29 mouse cellular contexts compared by ENCODE assay signal in the genomic region with DNA sequence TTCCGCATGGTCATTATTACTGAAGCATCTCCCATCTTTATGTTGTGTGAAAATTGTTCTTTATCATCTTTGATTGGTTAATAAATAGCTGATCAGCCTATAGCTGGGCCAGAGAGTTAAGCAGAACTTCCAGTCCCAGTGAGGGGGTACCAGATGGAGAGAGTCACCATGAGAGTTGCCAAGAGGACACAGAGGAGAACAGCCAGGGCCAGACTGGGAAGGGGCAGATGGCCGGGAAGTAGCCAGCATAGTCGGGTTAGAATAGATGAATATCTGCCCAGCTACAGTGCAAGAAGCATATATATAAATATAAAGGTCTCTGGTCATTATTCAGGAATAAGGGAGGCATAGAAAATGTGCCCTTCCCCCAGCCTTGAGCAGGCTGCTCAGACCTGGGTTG.
"Had no signal": no experiment of that assay in that cellular context is flagged by ENCODE, and none has a peak within 500 bp of the region (broad histone marks: within the 10 kb centered on the region; RNA-seq: fewer than 3 reads in every experiment).

No protein-coding gene starts in this region.

- H3K27ac ChIP-seq: limb, embryonic 10.5 days; limb, embryonic 12.5 days; limb, embryonic 13.5 days; limb, embryonic 15.5 days; liver, embryonic 12.5 days; liver, embryonic 13.5 days; liver, embryonic 14.5 days; liver, embryonic 15.5 days; lung, embryonic 15.5 days; macrophage; midbrain, embryonic 10.5 days; midbrain, embryonic 12.5 days; midbrain, embryonic 13.5 days; midbrain, embryonic 15.5 days; neural tube, embryonic 12.5 days; neural tube, embryonic 13.5 days had no signal

- H3K36me3 ChIP-seq: limb, embryonic 10.5 days; limb, embryonic 12.5 days; limb, embryonic 13.5 days; limb, embryonic 15.5 days; liver, embryonic 12.5 days; liver, embryonic 13.5 days; liver, embryonic 15.5 days; lung, embryonic 15.5 days; midbrain, embryonic 10.5 days; midbrain, embryonic 12.5 days; midbrain, embryonic 13.5 days; midbrain, embryonic 15.5 days; neural tube, embryonic 12.5 days; neural tube, embryonic 13.5 days had no signal

- H3K4me3 ChIP-seq: limb, embryonic 10.5 days; limb, embryonic 12.5 days; limb, embryonic 13.5 days; limb, embryonic 15.5 days; liver, embryonic 12.5 days; liver, embryonic 13.5 days; liver, embryonic 15.5 days; lung, embryonic 15.5 days; megakaryocyte, embryonic 14.5 days; midbrain, embryonic 10.5 days; midbrain, embryonic 12.5 days; midbrain, embryonic 13.5 days; midbrain, embryonic 15.5 days; myocyte; neural tube, embryonic 12.5 days; neural tube, embryonic 13.5 days had no signal

- H3K9me3 ChIP-seq: limb, embryonic 10.5 days; limb, embryonic 12.5 days; limb, embryonic 13.5 days; limb, embryonic 15.5 days; liver, embryonic 12.5 days; liver, embryonic 13.5 days; liver, embryonic 15.5 days; lung, embryonic 15.5 days; megakaryocyte, embryonic 14.5 days; midbrain, embryonic 10.5 days; midbrain, embryonic 12.5 days; midbrain, embryonic 13.5 days; midbrain, embryonic 15.5 days; neural tube, embryonic 12.5 days; neural tube, embryonic 13.5 days had no signal

- H3K27me3 ChIP-seq: lung, embryonic 15.5 days; neural tube, embryonic 12.5 days had no signal

- DNase-seq: left cerebral cortex, postnatal 4 days; liver; liver, embryonic 13.5 days; liver, postnatal 0 days; lung, adult 18-20 months; lung, adult 2 months; lung, embryonic 14.5 days; lung, postnatal 10 days; lung, postnatal 14 days; lung, postnatal 36 days; lung, postnatal 4 days; midbrain, embryonic 14.5 days had no signal

- H3K9ac ChIP-seq: limb, embryonic 12.5 days; limb, embryonic 13.5 days; limb, embryonic 15.5 days; liver, embryonic 12.5 days; liver, embryonic 13.5 days; liver, embryonic 14.5 days; liver, embryonic 15.5 days; liver, postnatal 0 days; lung, embryonic 14.5 days; lung, embryonic 15.5 days; midbrain, embryonic 12.5 days; midbrain, embryonic 13.5 days; midbrain, embryonic 15.5 days; neural tube, embryonic 12.5 days; neural tube, embryonic 13.5 days had no signal
